Mouse (Mus musculus) forebrain, embryonic 15.5 days (tissue): ENCODE measurements around the gene Ap3b2. TPM values are rescaled to one million over a fixed set of nuclear protein-coding genes. Genes with fewer than 3 reads are reported as not detected.

Experiments used
- ATAC-seq: fragments of 200-750 bp; cut with Nextera tagmentation; replicated peaks from 2 replicates; pipeline ENCODE4 v1.8.0; 2017; ENCODE audit warnings: mild to moderate bottlenecking, moderate TSS enrichment, moderate library complexity
- H3K27ac ChIP-seq: fragments of 300-500 bp; sonication (generic); replicated peaks from 2 replicates; pipeline ENCODE4 v1.5.1; 2015; ENCODE audit warnings: mild to moderate bottlenecking, inconsistent platforms
- H3K27me3 ChIP-seq: fragments of 300-500 bp; sonication (generic); 2 replicates; pipeline ENCODE4 v1.6.1; 2015; ENCODE audit warnings: inconsistent platforms
- H3K36me3 ChIP-seq: fragments of 300-500 bp; sonication (generic); 2 replicates; pipeline ENCODE4 v1.6.1; 2015; ENCODE audit warnings: mild to moderate bottlenecking, inconsistent platforms
- H3K4me1 ChIP-seq: fragments of 300-500 bp; sonication (generic); 2 replicates; pipeline ENCODE4 v1.6.1; 2015; ENCODE audit warnings: inconsistent platforms
- H3K4me2 ChIP-seq: fragments of 300-500 bp; sonication (generic); replicated peaks from 2 replicates; pipeline ENCODE4 v1.6.1; 2015; ENCODE audit warnings: mild to moderate bottlenecking, inconsistent platforms
- H3K4me3 ChIP-seq: fragments of 300-500 bp; sonication (generic); 2 replicates; pipeline ENCODE4 v1.5.1; 2015; ENCODE audit warnings: mild to moderate bottlenecking, inconsistent platforms
- H3K9ac ChIP-seq: fragments of 300-500 bp; sonication (generic); replicated peaks from 2 replicates; pipeline ENCODE4 v1.6.1; 2015; ENCODE audit warnings: mild to moderate bottlenecking, inconsistent platforms
- H3K9me3 ChIP-seq: fragments of 300-500 bp; sonication (generic); 2 replicates; pipeline ENCODE4 v1.6.1; 2016; ENCODE audit warnings: inconsistent platforms
- WGBS: fragments of 180-500 bp; shearing (Covaris S2); methylation state at CpG from one replicate; pipeline ENCODE4 v1.1.7; 2015; ENCODE audit warnings: mixed read lengths; 5-methylcytosine and 5-hydroxymethylcytosine counted together
- microRNA counts: library from miRNA; unstranded; fragments of <30 nt; microRNA quantifications from one replicate; lab custom pipeline; 2016
- polyA plus RNA-seq: library from polyadenylated mRNA; unstranded; fragments of >200 nt; fragmentation: Nextera tagmentation; extraction: Ambion mirVana; gene quantifications from 2 replicates; pipeline ENCODE4 v1.2.1, GENCODE M21; 2015

The Ap3b2 gene
- polyA plus RNA-seq, 1 experiment from 2014 or later = 119 TPM

DNA sequence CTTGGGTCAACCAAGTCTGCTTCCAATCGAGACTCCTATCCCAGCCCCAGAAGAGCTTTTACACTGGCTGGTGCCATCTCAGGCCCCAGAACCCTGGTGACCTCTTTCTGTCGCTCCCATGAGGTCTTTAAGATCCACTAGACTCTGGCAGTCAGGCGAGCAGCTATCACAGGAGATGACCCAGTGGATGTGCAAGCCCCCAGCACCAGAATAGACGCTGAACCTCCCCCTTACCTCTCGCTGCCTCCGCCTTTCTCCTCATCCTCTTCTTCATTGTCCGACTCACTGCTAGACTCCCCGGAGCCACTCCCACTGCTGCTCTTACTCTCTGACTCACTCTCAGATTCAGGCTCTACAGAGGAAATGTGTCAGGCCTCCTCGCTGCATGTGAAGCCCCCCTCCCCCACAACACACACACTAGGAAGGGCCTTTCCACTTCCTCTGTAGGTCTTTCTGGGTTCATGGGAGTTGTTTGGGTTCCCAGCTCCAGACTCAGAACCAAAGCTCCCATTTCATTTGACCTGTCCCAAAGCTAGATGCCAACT lies 28.7 kb downstream of the Ap3b2 start:
- no peaks in the 10 kb centered on the region for H3K9me3 ChIP-seq
- no peak for ATAC-seq
- H3K4me1 ChIP-seq = no peaks in the 10 kb centered on the region
- no peak overlapping the region for H3K27ac ChIP-seq
- H3K4me2 ChIP-seq = no peak overlapping the region
- H3K9ac ChIP-seq = no peak overlapping the region
- WGBS = 76% methylated on average over 9 of the region's 9 CpGs
- H3K4me3 ChIP-seq = no peak overlapping the region
- H3K27me3 ChIP-seq = no peaks in the 10 kb centered on the region
- H3K36me3 ChIP-seq = peaks cover 41% of the 10 kb centered on the region

DNA sequence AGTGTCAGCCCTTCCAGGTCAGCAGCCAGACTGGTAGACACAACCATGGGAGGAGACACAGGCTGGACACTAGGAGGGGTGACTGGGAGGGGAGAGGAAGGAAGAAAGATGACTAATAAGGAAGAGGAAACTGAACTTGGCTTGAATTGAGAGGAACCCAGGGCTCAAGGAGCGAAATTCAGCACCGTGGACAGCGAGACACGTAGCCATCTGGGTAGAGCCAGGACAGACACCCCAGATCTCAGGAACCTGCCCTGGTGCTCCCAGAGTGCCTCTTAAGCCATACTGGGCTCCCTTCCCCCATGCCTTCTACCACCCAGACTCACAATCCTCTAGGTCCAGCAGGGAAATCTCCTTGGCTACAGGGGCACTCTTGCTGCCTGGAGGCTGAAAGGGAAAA lies 29.6 kb downstream of the Ap3b2 start:
- H3K9ac ChIP-seq = no peak overlapping the region
- H3K4me2 ChIP-seq = no peak overlapping the region
- no peak for ATAC-seq
- H3K27ac ChIP-seq = no peak overlapping the region
- no peaks in the 10 kb centered on the region for H3K9me3 ChIP-seq
- H3K4me1 ChIP-seq = no peaks in the 10 kb centered on the region
- H3K4me3 ChIP-seq = no peak overlapping the region
- WGBS = 4% methylated on average over 4 of the region's 4 CpGs
- H3K36me3 ChIP-seq = peaks cover 39% of the 10 kb centered on the region
- no peaks in the 10 kb centered on the region for H3K27me3 ChIP-seq

DNA sequence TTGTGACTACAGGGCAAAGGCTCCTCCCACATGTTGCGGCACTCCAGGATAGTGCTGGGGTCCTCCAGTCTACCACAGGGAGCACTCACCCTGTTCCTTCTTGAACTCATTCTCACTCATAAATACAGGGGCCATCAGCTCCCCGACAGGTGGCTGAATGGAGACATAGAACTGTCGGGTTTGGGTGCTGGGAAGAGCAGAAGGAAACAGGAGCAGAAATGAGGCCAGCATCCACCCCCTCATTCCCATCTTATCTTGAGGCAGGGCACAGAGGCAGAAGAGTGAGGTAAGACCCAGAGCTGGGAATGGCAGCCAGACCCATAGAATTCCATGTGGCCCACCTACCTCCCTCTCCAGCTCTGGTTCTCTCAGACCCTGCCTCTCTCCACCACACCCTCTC lies 30.9 kb downstream of the Ap3b2 start:
- H3K36me3 ChIP-seq = peaks cover 36% of the 10 kb centered on the region
- WGBS = 86% methylated on average over 3 of the region's 3 CpGs
- H3K4me3 ChIP-seq = no peak overlapping the region
- no peak overlapping the region for H3K4me2 ChIP-seq
- H3K9ac ChIP-seq = no peak overlapping the region
- peaks cover 3% of the 10 kb centered on the region; the same call in 1 of the 2 replicates for H3K27me3 ChIP-seq
- no peaks in the 10 kb centered on the region for H3K4me1 ChIP-seq
- no peak overlapping the region for H3K27ac ChIP-seq
- H3K9me3 ChIP-seq = no peaks in the 10 kb centered on the region
- ATAC-seq = no peak

DNA sequence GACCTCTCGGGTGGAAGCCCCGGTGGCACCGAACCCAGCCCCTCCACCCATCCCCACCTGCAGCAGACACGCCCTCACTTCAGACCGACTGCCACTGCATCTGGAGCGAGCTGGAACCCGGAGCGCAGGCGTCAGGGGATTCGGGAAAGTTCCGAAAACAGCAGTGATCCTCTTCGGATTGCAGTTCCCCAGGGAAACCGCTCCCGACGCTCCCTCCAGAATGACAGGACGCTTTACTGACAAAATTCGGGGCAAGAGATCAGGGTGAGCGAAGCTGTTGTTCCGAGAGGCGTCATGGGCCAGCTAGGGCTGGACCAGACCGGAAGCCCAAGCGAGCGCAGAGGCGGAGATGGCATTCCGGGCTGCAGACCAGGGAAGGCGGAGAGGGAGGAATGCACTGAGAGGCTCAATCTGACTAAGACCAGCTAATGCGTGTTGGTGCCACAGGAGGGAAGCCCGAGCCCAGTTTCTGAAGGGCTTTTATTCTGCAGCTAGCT lies 38.5 kb downstream of the Ap3b2 start, which contains the start of gene Cpeb1:
Cpeb1 (minus strand) TSS at position 311 of the 497 bp plus-strand sequence.
- H3K4me1 ChIP-seq = peaks cover 26% of the 10 kb centered on the region
- no peak within 1 kb of the TSS for H3K27ac ChIP-seq
- peaks cover 66% of the 10 kb centered on the region for H3K27me3 ChIP-seq
- H3K4me3 ChIP-seq = peak within 1 kb of the TSS; percentile 47
- WGBS = under 1% methylated on average over 28 of the region's 28 CpGs
- no peaks in the 10 kb centered on the region for H3K9me3 ChIP-seq
- ATAC-seq = peak; percentile 60
- H3K4me2 ChIP-seq = peak within 1 kb of the TSS; percentile 96
- peak within 1 kb of the TSS; percentile 31 for H3K9ac ChIP-seq
- peaks cover 3% of the 10 kb centered on the region for H3K36me3 ChIP-seq

DNA sequence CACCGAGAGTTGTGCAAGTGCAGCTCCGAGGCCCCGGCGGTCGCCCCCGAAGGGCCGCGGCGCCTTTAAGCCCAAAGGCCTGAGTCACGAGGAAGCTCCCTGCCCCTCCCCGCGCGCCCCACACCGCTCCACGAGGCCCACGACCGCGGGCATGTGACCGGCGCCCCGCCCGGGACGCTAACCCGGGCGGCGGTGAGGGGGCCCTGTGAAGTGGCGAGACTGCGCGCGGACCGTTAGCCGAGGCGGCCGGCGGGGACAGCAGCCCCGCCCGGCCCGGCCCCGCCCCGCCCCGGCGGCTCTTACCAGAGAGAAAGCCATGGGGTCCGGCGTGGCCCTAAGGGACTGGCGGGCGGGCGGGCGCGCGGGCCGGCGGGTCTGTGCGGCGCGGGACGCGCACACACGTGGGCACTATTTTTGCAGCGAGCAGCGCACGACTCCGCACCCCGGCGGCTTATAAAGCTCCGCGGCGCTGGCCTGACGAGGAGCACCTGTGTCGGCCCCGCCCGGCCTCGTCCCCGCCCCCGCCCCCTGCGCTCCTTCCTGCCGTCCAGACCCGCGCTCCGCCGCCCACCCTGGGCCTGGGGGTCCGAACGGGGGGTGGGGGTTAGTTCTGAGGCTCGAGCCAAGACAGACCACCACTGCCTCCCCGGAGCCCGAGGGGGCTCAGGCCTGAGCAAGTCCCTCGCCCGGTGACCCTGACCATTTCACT lies 39.2 kb downstream of the Ap3b2 start:
- Histone ChIP-seq H3K27me3 (peaks cover 69% of the 10 kb centered on the region), H3K9ac (peak overlapping the region; percentile 31), H3K27ac (no peak overlapping the region), H3K36me3 (no peaks in the 10 kb centered on the region), H3K9me3 (no peaks in the 10 kb centered on the region), H3K4me1 (peaks cover 26% of the 10 kb centered on the region), H3K4me3 (peak overlapping the region; percentile 47), H3K4me2 (peak overlapping the region; percentile 96)
- peak; percentile 59 for ATAC-seq
- 2% methylated on average over 86 of the region's 87 CpGs for WGBS

DNA sequence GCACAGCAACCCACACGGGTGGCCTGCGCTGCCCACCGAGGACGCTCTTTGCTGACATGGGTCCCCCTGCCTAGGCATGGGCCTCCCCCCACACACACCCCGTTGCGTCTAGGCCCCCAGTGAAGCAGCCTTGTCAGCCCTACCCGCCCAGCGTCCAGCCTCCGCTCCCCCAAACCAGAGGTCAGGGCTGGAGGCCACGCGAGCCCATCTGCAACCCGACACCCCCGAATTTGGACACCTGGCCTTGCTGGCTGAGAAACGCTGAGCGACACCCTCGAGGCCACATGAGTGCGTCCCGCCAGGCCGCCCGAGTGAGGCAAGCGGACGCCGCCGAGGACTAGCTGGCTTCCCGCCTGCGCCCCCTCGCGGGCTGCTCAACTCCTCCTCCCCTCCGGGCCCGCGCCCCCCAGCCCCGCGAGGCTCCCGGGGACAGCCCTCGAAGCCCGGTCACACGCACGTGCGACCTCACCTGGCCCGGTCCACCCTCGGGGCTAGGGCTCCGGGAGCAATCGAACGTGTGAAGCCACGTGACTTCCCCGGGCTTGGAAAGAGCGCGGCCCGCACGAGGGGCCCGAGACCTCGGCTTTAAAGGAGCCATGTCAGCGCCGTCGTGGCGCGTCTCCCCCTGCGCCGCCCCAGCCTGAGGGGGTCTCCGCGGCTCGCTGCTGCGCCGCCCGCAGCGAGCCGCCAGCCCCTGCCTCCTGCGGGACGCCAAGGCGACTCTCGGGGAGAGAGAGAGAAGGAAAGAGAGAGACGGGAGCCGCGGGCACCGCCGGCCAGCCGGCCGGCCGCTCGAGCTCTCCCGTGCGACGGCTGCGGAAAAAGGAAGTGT lies 40.1 kb downstream of the Ap3b2 start:
- Histone ChIP-seq H3K27me3 (peaks cover 69% of the 10 kb centered on the region), H3K4me1 (peaks cover 26% of the 10 kb centered on the region), H3K27ac (no peak overlapping the region), H3K9ac (peak overlapping the region; percentile 31), H3K4me3 (peak overlapping the region; percentile 47), H3K4me2 (peak overlapping the region; percentile 96), H3K36me3 (no peaks in the 10 kb centered on the region), H3K9me3 (no peaks in the 10 kb centered on the region)
- WGBS = 3% methylated on average over 84 of the region's 84 CpGs
- ATAC-seq = peak; percentile 54

DNA sequence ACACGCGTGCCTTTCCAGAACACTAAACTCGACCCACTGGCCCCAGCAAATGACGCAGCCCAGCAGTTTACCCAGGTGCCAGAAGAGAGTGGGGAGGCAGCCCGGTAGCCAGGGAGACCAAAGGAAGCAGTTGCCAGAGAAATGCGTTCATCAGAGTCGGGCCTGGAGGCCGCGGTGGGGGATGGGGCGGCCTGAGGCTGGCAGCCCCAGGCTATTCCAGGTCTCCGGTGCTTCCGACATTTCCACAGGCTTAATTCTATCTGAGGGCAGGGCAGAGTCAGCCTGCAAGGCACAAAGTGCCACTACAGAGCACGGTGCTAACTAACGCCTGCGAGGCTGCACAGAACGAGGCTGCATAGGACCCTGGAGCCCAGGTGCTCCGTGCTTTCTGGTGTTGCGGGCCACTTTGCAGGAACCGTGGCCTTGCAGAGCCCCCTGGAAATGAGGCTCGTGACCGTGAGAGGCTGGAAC lies 40.7 kb downstream of the Ap3b2 start:
- Histone ChIP-seq H3K27me3 (peaks cover 68% of the 10 kb centered on the region), H3K9me3 (no peaks in the 10 kb centered on the region), H3K4me1 (peaks cover 26% of the 10 kb centered on the region), H3K27ac (no peak overlapping the region), H3K36me3 (no peaks in the 10 kb centered on the region), H3K9ac (0 out of 2 replicates have a peak overlapping the region, but pooled peaks have one; percentile 5), H3K4me3 (peak overlapping the region; percentile 47), H3K4me2 (peak overlapping the region; percentile 96)
- 6% methylated on average over 21 of the region's 21 CpGs for WGBS
- peak; percentile 17 for ATAC-seq

MicroRNAs within 50 kb of the gene (microRNA counts, 519-probe panel; counts per million panel counts)
- microRNA mmu-miR-1839-3p (lab: Ali Mortazavi, UCI) = 1,116 counts per million, percentile 5 among the panel's probes with 10 or more counts
- microRNA mmu-miR-1839-5p (lab: Ali Mortazavi, UCI) = 2,709 counts per million, percentile 63 among the panel's probes with 10 or more counts

Other genes with a start within 250 kb of the Ap3b2 start
- 804 and 852 TPM in 2 replicates for gene Rps17, start 148.7 kb downstream of the Ap3b2 start, polyA plus RNA-seq
- gene Cpeb1, start 38.5 kb downstream of the Ap3b2 start, polyA plus RNA-seq = 2.0 and 2.1 TPM in 2 replicates
- gene BC048679, start 4.4 kb upstream of the Ap3b2 start, polyA plus RNA-seq = not detected in 2 replicates
- gene Fsd2, start 73.0 kb upstream of the Ap3b2 start, polyA plus RNA-seq = 0.31 and 0.34 TPM in 2 replicates
- 5.7 and 7.6 TPM in 2 replicates for gene Whamm, start 77.3 kb upstream of the Ap3b2 start, polyA plus RNA-seq
- gene Homer2, start 213.6 kb upstream of the Ap3b2 start, polyA plus RNA-seq = 25.0 and 25.9 TPM in 2 replicates